Mouse (Mus musculus): ENCODE measurements around the gene Dnaja2. TPM values are rescaled to one million over a fixed set of nuclear protein-coding genes. Genes with fewer than 3 reads are reported as not detected.

Dnaja2 gene
- polyA plus RNA-seq, 1 experiment from 2014 or later = 168 TPM

DNA sequence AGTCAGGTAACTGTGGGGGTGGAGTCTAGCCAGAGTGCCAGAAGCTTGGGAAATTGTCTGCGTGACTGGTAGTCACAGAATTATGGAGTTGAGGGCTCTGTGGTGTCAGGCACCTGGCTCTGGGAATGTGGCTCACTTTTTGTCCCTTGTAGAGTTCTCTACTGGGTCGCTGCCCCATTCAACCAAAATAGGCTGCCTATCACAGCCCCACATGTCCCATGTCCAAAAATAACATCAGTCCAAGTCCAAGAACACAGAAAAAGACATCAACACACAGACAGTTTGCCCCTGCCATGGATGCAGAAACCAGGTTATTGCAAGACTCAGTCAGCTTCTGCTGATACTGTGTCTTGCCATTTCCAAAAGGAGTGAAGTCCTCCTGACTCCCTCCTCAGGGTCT is 33.5 kb upstream of the Dnaja2 start:
- Histone ChIP-seq H3K27me3 (replicated peaks) (no peaks in the 10 kb centered on the region), H3K36me3 (no peaks in the 10 kb centered on the region), H3K4me2 (no peak overlapping the region), H3K27ac (replicated peaks) (no peak overlapping the region), H3K4me1 (no peaks in the 10 kb centered on the region), H3K9ac (replicated peaks) (no peak overlapping the region), H3K9me3 (replicated peaks) (no peaks in the 10 kb centered on the region), H3K4me3 (replicated peaks) (no peak overlapping the region)
- WGBS = 92% methylated on average over 2 of the region's 2 CpGs
- no peak for ATAC-seq (ENCODE audit: low FRiP score)

DNA sequence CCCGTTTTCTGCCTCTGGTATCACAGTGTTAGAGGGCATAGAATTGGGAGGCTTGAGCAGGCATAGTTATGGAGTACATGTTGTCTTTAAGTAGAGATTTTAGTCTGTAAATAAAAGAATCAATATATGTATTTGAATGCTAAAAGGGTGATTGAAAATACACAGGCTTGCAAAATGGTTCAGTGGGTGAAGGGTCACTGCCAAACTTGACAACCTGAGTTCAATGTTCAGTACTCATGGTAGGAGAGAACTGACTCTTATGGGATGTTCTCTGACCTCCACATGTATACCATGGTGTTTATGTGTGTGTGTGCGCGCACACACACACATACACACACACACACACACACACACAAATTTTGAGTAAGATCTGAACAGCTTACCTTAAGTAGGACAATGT is 22.5 kb upstream of the Dnaja2 start:
- no peaks in the 10 kb centered on the region for H3K27me3 ChIP-seq (replicated peaks)
- H3K9me3 ChIP-seq (replicated peaks) = no peaks in the 10 kb centered on the region

DNA sequence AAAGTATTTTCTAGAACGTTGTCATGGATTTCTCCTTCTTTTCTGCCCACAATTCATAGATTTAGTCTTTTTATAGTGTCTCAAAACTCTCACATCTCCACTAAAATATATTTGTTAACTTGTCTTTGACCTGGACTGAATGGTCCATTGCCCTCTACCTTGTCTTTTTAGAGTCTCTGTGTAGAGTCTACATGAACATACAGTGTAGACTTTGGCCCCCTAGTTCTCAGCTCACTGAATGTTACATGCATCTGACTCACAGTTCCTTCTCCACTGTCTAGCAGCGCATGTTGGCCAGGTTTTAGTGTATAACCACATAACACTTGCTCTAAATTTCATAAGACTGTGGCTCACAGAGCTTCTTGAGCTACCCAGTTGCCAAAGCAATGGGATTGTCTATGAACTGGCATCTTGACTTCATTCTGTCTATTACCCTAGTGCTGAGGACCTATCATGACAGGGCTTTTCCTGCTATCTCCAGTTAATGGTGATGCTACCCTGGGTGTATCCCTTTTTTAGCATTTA is 18.9 kb upstream of the Dnaja2 start:
- ATAC-seq (ENCODE audit: low FRiP score) = no peak
- Histone ChIP-seq H3K27me3 (replicated peaks) (no peaks in the 10 kb centered on the region), H3K27ac (replicated peaks) (no peak overlapping the region), H3K9ac (replicated peaks) (no peak overlapping the region), H3K4me2 (no peak overlapping the region), H3K9me3 (replicated peaks) (no peaks in the 10 kb centered on the region), H3K4me3 (replicated peaks) (no peak overlapping the region), H3K36me3 (no peaks in the 10 kb centered on the region), H3K4me1 (no peaks in the 10 kb centered on the region)
- WGBS = 83% methylated on average over 2 of the region's 2 CpGs

More for the DNA sequence above, 22.5 kb upstream of the Dnaja2 start:
- no peak overlapping the region for H3K4me2 ChIP-seq
- no peak overlapping the region for H3K27ac ChIP-seq (replicated peaks)
- no peak overlapping the region for H3K4me3 ChIP-seq (replicated peaks)
- H3K9ac ChIP-seq (replicated peaks) = no peak overlapping the region
- H3K36me3 ChIP-seq = no peaks in the 10 kb centered on the region
- ATAC-seq (ENCODE audit: low FRiP score) = no peak
- 94% methylated on average over 3 of the region's 3 CpGs for WGBS
- H3K4me1 ChIP-seq = no peaks in the 10 kb centered on the region

DNA sequence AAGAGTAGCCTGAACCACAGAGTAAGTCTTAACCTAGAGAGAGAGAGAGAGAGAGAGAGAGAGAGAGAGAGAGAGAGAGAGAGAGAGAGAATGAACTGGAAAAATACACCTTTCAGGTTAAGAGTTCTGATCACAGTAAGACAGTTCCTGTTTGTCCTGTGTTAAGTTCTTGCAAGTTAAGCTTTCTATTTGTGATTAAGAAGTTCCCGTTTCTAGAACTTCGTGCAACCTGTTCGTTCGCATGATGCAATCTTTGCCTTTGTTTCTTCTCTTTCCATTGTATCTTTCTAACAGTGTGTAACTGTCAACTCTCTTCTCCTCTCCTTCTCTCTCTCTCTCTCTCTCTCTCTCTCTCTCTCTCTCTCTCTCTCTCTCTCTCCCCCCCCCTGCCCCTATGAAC is 15.3 kb upstream of the Dnaja2 start:
- 89% methylated on average over 4 of the region's 4 CpGs for WGBS
- no peak overlapping the region for H3K4me2 ChIP-seq

DNA sequence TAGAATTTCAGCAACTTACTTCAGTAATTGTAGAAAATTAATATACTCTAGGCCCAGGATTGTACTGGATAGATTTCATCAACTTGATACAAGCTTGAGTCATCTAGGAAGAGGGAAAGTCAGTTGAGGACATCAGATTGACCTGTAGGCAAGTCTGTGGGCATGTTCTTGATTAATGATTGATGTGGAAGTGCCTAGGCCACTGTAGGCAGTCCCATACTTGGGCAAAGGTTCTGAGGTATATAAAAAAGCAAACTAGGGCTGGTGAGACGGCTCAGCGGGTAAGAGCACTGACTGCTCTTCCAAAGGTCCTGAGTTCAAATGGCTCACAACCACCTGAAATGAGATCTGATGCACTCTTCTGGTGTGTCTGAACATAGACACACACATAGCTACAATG is 12.7 kb upstream of the Dnaja2 start:
- 96% methylated on average over 2 of the region's 2 CpGs for WGBS
- no peak for ATAC-seq (ENCODE audit: low FRiP score)
- Histone ChIP-seq H3K27me3 (replicated peaks) (no peaks in the 10 kb centered on the region), H3K9ac (replicated peaks) (no peak overlapping the region), H3K4me2 (no peak overlapping the region), H3K36me3 (no peaks in the 10 kb centered on the region), H3K4me3 (replicated peaks) (no peak overlapping the region), H3K9me3 (replicated peaks) (no peaks in the 10 kb centered on the region), H3K27ac (replicated peaks) (no peak overlapping the region), H3K4me1 (no peaks in the 10 kb centered on the region)

More for the DNA sequence above, 15.3 kb upstream of the Dnaja2 start:
- Histone ChIP-seq H3K27me3 (replicated peaks) (no peaks in the 10 kb centered on the region), H3K36me3 (no peaks in the 10 kb centered on the region), H3K9ac (replicated peaks) (no peak overlapping the region), H3K27ac (replicated peaks) (no peak overlapping the region), H3K4me1 (no peaks in the 10 kb centered on the region), H3K9me3 (replicated peaks) (no peaks in the 10 kb centered on the region), H3K4me3 (replicated peaks) (no peak overlapping the region)
- ATAC-seq (ENCODE audit: low FRiP score) = no peak

DNA sequence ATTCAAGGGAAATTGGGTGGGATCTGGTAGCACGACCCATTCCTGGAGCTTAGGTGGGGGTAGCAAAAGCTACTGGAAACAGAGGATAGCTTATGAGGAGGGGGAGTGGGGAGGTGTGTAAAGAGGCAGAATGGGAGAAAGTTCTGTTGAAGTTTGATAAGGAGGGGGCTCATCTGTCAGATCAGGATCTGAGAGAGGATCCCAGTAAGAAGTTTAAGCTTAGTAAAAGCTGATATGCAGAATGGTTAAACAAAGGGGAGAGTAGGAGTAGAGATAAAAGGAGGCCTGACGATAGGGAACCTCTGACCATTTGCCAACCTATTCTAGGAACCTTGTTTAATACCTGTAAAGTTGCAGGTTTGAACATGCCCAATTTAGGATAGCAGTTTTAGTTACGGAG is 10.0 kb upstream of the Dnaja2 start:
- Histone ChIP-seq H3K9me3 (replicated peaks) (no peaks in the 10 kb centered on the region), H3K4me3 (replicated peaks) (no peak overlapping the region), H3K27ac (replicated peaks) (no peak overlapping the region), H3K4me2 (no peak overlapping the region), H3K27me3 (replicated peaks) (no peaks in the 10 kb centered on the region), H3K9ac (replicated peaks) (no peak overlapping the region), H3K36me3 (no peaks in the 10 kb centered on the region), H3K4me1 (no peaks in the 10 kb centered on the region)
- 86% methylated on average over 3 of the region's 3 CpGs for WGBS
- no peak for ATAC-seq (ENCODE audit: low FRiP score)

DNA sequence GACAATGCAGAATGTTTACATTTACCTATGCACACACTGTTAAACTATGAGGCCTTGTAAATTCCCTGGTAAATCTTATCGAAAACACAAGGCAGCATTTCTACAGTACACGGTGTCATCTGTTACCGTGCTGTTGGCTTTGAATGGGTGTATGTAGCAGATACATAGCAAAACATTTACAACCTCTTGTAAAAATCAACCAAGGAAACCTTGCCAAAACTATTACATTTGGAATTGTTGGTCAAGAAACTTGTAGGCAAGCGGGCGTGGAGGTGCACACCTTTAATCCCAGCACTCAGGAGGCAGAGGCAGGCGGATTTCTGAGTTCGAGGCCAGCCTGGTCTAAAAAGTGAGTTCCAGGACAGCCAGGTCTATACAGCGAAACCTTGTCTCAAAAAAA is 8.2 kb upstream of the Dnaja2 start:
- WGBS = 96% methylated on average over 8 of the region's 8 CpGs
- no peaks in the 10 kb centered on the region for H3K27me3 ChIP-seq (replicated peaks)
- H3K4me3 ChIP-seq (replicated peaks) = no peak overlapping the region
- H3K9me3 ChIP-seq (replicated peaks) = no peaks in the 10 kb centered on the region
- H3K4me1 ChIP-seq = no peaks in the 10 kb centered on the region
- H3K4me2 ChIP-seq = no peak overlapping the region
- no peak for ATAC-seq (ENCODE audit: low FRiP score)
- no peak overlapping the region for H3K9ac ChIP-seq (replicated peaks)
- H3K36me3 ChIP-seq = no peaks in the 10 kb centered on the region
- H3K27ac ChIP-seq (replicated peaks) = no peak overlapping the region

DNA sequence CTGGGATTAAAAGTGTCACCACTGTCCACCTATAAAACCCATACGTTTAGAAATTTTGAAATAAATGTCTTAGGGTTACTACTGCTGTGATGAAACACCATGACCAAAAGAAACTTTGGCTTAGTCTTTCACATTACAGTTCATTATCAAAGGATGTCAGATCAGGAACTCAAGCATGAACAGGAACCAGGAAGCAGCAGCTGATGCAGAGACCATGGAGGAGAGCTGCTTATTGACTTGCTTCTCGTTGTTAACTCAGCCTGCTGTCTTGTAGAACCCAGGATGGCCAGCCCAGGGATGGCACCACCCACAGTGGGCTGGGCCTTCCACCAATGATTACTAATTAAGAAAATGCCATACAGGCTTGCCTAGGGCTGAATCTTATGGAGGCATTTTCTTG is 4.8 kb upstream of the Dnaja2 start:
- H3K4me2 ChIP-seq = no peak overlapping the region
- H3K9me3 ChIP-seq (replicated peaks) = no peaks in the 10 kb centered on the region
- no peak overlapping the region for H3K27ac ChIP-seq (replicated peaks)
- H3K9ac ChIP-seq (replicated peaks) = no peak overlapping the region
- ATAC-seq (ENCODE audit: low FRiP score) = no peak
- H3K4me1 ChIP-seq = peaks cover 3% of the 10 kb centered on the region; the same call in 1 of the 2 replicates
- H3K27me3 ChIP-seq (replicated peaks) = no peaks in the 10 kb centered on the region
- H3K4me3 ChIP-seq (replicated peaks) = no peak overlapping the region
- 68% methylated on average over 2 of the region's 2 CpGs for WGBS
- no peaks in the 10 kb centered on the region for H3K36me3 ChIP-seq

DNA sequence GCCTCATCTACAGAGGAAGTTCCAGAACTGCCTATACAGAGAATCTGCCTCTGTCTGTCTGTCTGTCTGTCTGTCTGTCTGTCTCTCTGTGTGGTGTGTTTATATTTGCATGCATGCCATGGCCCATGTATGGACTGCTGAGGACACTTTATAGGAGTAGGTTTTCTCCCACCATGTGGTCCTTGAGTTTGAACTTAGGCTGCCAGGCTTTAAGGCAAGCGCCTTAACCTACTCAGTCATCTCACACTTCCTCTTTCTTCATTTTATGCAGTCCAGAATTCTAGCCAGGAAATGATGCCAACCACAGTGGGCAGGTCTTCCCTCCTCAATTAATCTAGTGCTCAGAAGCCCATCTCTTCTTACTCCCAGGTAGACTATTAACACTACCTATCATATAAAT is 4.1 kb upstream of the Dnaja2 start:
- H3K36me3 ChIP-seq = no peaks in the 10 kb centered on the region
- H3K27me3 ChIP-seq (replicated peaks) = no peaks in the 10 kb centered on the region
- H3K9ac ChIP-seq (replicated peaks) = no peak overlapping the region
- no peak for ATAC-seq (ENCODE audit: low FRiP score)
- no peak overlapping the region for H3K27ac ChIP-seq (replicated peaks)
- peaks cover 5% of the 10 kb centered on the region for H3K4me1 ChIP-seq
- no peak overlapping the region for H3K4me3 ChIP-seq (replicated peaks)
- no peak overlapping the region for H3K4me2 ChIP-seq
- WGBS = 100% methylated on average over 1 of the region's 1 CpGs
- H3K9me3 ChIP-seq (replicated peaks) = no peaks in the 10 kb centered on the region

DNA sequence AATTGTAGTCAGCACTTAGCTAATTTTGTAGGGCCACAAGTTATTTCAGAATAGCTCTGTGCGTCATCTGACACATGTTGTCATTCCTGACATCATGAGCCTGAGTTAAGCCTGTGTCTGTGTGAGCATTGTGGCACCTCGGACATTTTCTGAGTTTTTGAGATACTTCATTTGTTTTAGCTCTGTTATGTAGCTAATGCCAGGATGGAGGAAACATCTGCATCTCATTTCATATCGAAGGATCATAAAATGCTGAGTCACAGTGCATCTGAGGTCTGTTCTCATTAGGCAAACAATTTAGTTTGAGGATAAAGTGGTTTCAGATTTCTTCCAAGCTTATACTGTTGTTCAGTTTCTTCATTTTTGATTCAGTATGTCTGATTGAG is 2.5 kb upstream of the Dnaja2 start:
- no peak overlapping the region for H3K27ac ChIP-seq (replicated peaks)
- no peaks in the 10 kb centered on the region; the same call in 1 of the 2 replicates for H3K36me3 ChIP-seq
- WGBS = 85% methylated on average over 3 of the region's 3 CpGs
- ATAC-seq (ENCODE audit: low FRiP score) = no peak
- no peaks in the 10 kb centered on the region for H3K9me3 ChIP-seq (replicated peaks)
- H3K4me1 ChIP-seq = peaks cover 15% of the 10 kb centered on the region
- H3K27me3 ChIP-seq (replicated peaks) = no peaks in the 10 kb centered on the region
- H3K4me2 ChIP-seq = no peak overlapping the region
- no peak overlapping the region for H3K9ac ChIP-seq (replicated peaks)
- H3K4me3 ChIP-seq (replicated peaks) = no peak overlapping the region

DNA sequence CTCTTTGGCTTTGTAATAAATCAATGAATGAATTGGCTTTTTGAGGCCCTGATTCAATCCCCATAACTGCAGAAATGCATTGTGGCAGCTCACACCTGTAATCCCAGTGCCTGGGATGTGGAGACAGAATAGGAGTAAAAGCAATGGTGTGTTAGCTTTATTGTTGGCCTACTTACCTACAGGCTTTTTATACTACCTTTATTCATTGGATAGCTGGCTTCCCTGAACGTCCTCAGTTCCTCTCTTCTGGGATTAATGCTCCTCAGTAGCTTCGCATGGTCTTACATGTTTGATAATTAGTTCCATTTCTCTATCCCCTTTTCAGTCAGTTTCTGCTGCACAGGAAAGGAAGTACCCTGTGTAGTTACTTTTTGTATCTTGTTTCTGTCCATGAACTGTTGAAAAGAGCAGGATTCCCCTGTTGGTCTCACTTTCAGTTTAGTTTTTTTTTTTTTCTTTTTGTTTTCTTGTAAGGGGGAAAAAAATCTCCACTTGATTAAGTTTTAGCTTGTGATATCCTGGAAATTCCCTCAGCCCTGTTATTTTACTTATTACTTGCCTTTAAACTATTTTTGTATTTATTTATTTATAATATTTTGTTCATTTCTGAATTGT is 1.9 kb upstream of the Dnaja2 start:
- Histone ChIP-seq H3K9me3 (replicated peaks) (no peaks in the 10 kb centered on the region), H3K4me1 (peaks cover 20% of the 10 kb centered on the region), H3K4me3 (replicated peaks) (no peak overlapping the region), H3K9ac (replicated peaks) (no peak overlapping the region), H3K27ac (replicated peaks) (no peak overlapping the region), H3K4me2 (no peak overlapping the region), H3K36me3 (peaks cover 2% of the 10 kb centered on the region; the same call in 1 of the 2 replicates), H3K27me3 (replicated peaks) (no peaks in the 10 kb centered on the region)
- WGBS = 79% methylated on average over 2 of the region's 2 CpGs
- no peak for ATAC-seq (ENCODE audit: low FRiP score)

DNA sequence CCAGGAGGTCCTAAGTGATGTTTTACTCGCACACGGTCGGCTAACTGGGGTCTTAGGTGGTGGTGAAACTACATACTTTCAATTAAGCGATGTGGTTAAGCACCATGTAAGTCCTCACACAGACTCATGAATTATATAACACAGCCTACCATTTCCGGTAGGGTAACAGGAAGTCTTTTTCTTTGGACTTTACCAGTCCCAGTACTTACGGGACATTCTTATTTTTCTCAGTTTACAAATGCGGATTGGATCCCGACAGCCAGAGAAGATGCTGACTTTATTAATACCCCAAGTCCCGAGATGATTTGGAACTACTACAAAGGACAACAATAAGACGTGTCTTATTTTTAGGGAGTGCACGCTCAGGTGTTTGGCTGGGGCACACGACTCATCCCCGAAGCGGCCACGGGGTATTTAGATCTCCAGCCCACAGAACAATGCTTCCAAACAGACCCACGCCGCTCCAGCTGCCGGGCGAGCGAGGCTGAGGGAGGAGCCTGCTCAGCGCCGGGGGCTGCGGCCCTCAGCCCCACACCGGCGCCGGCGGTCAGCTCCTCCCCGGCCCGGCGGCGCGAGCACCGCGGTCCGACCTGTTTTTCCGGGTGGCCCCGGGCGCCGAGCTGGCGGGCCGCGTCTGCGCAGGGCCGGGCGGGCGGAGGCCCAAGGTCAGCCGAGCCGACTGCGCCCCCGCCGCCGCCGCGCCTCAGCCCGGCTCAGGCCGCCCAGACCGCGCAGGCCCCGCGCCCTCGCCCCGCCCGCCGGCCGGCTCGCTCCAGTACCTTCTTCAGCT is 558 bp downstream of the Dnaja2 start:
- Histone ChIP-seq H3K4me1 (peaks cover 32% of the 10 kb centered on the region), H3K4me2 (peak overlapping the region; percentile 79), H3K9ac (replicated peaks) (peak overlapping the region; percentile 82), H3K4me3 (replicated peaks) (peak overlapping the region; percentile 62), H3K27me3 (replicated peaks) (no peaks in the 10 kb centered on the region), H3K9me3 (replicated peaks) (no peaks in the 10 kb centered on the region), H3K36me3 (peaks cover 22% of the 10 kb centered on the region), H3K27ac (replicated peaks) (peak overlapping the region; percentile 94)
- WGBS = under 1% methylated on average over 66 of the region's 66 CpGs
- ATAC-seq (ENCODE audit: low FRiP score) = peak; percentile 90

Data from neural tube, embryonic 15.5 days (tissue).